Mouse (Mus musculus): ENCODE measurements around the gene Ndufaf3. TPM values are rescaled to one million over a fixed set of nuclear protein-coding genes. Genes with fewer than 3 reads are reported as not detected.
"Not testable (repeated sequence)": the region's sequence is repeated elsewhere in the genome, so short reads cannot be mapped to it uniquely, and the experiment has no call there.

The Ndufaf3 gene
- polyA plus RNA-seq (2012; rRNA removed), result 49.3 and 63.1 TPM in 2 replicates

- peak; percentile 79 for DNase-seq (ENCODE audit: low read depth)
Observed at GRCm38 (mm10) chr9:108566815-108567776, at the start of gene Ndufaf3. Gene Ndufaf3 (minus strand): TSS chr9:108567434.

GRCm38 (mm10) chr9:108611488-108611887 is 44.3 kb upstream of the Ndufaf3 start:
- no peak for DNase-seq (ENCODE audit: low read depth)

GRCm38 (mm10) chr9:108608889-108609288 is 41.7 kb upstream of the Ndufaf3 start:
- no peak for DNase-seq (ENCODE audit: low read depth)

DNA sequence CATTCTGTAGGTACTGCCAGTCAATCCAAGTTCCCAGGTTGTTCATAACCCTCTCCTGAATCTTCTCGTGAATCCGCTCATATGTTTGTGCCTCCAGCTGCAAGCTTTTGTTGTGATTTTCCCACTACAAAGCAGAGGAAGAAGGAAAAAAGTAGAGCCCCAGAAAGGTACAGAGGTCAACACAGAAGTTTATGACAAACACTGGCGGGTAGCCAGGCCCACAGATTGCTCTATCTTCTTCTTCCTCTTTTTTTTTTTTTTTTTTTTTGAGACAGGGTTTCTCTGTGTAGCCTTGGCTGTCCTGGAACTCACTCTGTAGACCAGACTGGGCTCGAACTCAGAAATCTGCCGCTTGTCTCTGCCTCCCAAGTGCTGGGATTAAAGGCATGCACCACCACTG is 40.7 kb upstream of the Ndufaf3 start:
- DNase-seq (ENCODE audit: low read depth), result not testable (repeated sequence)

DNA sequence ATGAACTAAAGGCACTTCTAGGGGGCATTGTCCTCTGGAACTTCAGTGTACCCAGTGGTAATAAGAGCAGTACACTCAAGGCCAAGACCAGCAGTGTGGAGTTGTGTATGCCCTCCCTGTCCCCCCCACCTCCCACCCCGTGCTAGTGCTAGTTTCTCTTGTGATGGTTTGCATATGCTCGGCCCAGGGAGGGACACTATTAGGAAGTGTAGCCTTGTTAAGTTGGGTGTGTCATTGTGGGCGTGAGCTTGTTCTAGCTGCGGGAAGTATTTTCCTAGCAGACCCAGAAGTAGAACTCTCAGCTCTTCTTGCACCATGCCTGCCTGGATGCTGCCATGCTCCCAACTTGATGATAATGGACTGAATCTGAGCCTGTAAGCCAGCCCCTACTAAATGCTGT is 34.8 kb upstream of the Ndufaf3 start:
- no peak for DNase-seq (ENCODE audit: low read depth)

- no peak for DNase-seq (ENCODE audit: low read depth)
Observed at GRCm38 (mm10) chr9:108600011-108600410, 32.8 kb upstream of the Ndufaf3 start.

- no peak for DNase-seq (ENCODE audit: low read depth)
Observed at GRCm38 (mm10) chr9:108599021-108599566, 31.9 kb upstream of the Ndufaf3 start.

- DNase-seq (ENCODE audit: low read depth), result no peak
Observed at GRCm38 (mm10) chr9:108596998-108597764, 29.9 kb upstream of the Ndufaf3 start, which contains the start of gene P4htm. Gene P4htm (minus strand): TSS chr9:108597667.

GRCm38 (mm10) chr9:108594354-108594753 is 27.1 kb upstream of the Ndufaf3 start:
- no peak for DNase-seq (ENCODE audit: low read depth)

- no peak for DNase-seq (ENCODE audit: low read depth)
Observed at GRCm38 (mm10) chr9:108591462-108591861, 24.2 kb upstream of the Ndufaf3 start.

GRCm38 (mm10) chr9:108589229-108589628 is 22.0 kb upstream of the Ndufaf3 start:
- DNase-seq (ENCODE audit: low read depth), result no peak

- DNase-seq (ENCODE audit: low read depth), result no peak
Observed at GRCm38 (mm10) chr9:108587571-108588180, 20.4 kb upstream of the Ndufaf3 start.

GRCm38 (mm10) chr9:108579344-108579690 is 12.1 kb upstream of the Ndufaf3 start:
- no peak for DNase-seq (ENCODE audit: low read depth)

DNA sequence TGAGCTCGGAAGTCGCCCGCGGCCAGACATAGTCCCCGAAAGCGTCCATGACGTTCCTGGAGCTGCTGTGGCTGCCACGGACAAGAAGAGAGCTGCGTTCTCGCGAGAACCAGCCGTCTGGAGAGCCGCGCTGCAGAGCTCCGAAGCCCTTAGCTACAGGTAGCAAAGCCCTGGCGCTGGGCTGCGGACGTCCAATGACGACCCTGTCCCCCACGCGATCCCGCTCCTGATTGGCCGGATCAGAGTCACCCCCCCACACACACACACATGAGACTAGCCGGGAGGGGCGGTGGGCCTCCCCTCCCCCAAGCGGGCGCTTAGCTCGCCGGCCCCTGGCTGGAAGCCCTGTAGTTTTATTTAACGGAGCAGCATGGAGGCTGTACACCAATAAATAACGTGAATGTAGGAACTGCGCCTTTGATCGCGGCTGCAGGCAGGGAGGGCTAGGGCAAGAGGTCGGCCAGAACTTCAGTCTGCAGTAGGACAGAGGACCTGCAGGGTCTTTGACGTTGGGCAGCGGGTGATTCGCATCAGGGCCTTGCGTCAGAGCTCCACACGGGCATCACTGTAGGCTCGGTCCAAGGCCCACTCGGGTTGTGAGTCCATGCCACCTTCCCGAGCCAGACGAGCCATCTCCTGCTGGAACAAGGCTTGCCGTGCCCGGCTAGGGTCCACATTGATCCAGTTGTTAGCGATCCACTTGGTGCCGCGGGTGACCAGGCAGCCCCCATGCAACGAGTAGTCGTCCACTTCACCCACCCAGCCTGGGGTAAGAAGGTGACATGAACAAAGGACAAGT is 11.5 kb upstream of the Ndufaf3 start, which contains the start of gene Wdr6:
Gene Wdr6, minus strand, starts transcription at position 195 of the 799 bp plus-strand sequence.
- DNase-seq (ENCODE audit: low read depth), result no peak

- DNase-seq (ENCODE audit: low read depth), result no peak
Observed at GRCm38 (mm10) chr9:108577934-108578544, 10.8 kb upstream of the Ndufaf3 start.

DNA sequence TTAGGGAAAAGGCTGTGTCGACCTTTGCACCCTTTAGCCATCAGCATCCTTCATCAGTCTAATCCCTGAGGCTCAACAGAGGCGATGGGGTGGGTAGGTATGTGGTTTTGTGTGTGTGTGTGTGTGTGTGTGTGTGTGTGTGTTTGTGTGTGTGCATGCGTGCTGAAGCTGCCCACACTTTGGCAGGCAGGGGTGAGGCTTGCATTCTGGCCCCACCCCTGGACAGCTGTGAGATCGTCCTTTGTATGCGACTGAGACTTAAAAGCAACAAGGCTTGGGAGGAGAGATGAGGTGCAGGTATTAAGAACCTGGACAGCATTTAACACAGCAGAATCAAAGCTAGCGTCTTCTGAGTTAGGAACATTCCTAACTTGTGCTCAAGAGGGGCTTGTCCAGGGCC is 9.8 kb upstream of the Ndufaf3 start:
- DNase-seq (ENCODE audit: low read depth), result no peak

DNA sequence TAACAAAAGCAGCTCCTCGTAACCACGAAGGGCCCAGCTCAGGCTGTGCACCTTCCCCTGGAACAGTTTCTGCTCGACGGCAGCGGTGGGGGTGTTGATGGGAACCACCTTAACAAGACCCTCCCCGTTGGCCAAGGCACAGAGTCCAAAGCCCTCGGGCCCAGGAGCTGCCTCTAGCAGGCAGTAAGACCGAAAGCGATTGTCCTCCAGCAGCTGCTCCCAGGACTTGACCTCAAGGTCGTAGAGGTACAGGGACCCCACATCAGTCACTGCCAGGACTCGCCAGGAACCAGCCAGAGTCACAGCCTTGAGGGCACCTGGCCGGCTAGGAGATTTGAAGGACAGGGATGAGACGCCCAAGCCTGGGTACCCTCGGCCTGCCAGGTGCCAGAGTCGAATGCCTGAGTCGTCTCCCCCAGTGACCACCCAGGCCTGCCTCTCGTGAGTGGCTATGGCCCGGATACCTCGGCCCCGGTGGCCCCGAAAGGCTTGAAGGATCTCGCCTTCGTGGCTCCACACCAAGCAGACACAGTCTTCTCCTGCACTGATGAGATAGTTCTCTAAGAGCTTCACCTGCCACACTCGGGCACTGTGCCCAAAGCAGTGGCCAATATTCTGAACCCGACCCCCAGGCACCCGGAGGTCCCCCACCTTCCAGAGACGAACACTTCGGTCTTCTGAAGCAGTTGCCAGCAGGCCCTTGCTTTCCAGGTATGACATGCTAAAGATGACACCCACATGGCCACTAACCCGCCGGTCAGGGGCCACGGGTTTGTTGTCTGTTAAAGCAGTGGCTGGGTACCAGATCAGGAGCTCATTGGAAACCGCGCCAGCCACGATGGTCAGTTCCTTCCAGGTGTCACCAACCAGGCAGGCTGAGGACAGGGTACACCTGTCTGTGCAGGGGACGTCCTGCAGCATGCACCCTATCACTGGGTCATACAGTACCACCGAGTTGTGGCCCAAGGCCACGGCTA is 8.4 kb upstream of the Ndufaf3 start:
- no peak for DNase-seq (ENCODE audit: low read depth)

DNA sequence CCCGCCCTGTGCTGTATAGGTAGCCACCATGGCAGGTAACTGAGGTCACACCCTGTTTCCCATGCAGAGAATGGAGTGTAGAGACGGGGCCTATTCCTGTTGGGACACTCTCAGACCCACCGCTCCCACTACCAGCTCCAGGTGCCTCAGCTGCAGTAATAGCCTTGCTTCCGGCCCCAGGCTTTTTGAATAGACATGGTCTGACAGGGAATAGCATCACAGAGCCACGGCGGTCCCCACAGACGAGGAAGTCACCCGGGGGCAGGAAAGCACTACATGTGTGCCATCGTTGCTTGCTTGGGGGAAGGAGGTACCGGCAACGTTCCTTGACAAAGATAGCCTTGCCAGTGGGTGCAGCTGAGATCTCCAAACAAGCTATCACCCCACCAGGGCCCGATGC is 7.7 kb upstream of the Ndufaf3 start:
- no peak for DNase-seq (ENCODE audit: low read depth)
